Mouse (Mus musculus): ENCODE measurements around the gene Stau1. TPM values are rescaled to one million over a fixed set of nuclear protein-coding genes. Genes with fewer than 3 reads are reported as not detected.

The Stau1 gene
- total RNA-seq, 2 experiments from 2014 or later: 48.4 to 51.3 TPM

GRCm38 (mm10) chr2:166995021-166995795 is 891 bp downstream of the Stau1 start:
- ATAC-seq (replicated peaks; ENCODE audit: low FRiP score, low TSS enrichment, poor library complexity, severe bottlenecking): peak; percentile 73

GRCm38 (mm10) chr2:166991945-166992344 is 4.2 kb downstream of the Stau1 start:
- no peak for ATAC-seq (replicated peaks; ENCODE audit: low FRiP score, low TSS enrichment, poor library complexity, severe bottlenecking)

GRCm38 (mm10) chr2:166990861-166991260 is 5.2 kb downstream of the Stau1 start:
- 0 out of 2 replicates have a peak, but pooled peaks have one; percentile 15 for ATAC-seq (replicated peaks; ENCODE audit: low FRiP score, low TSS enrichment, poor library complexity, severe bottlenecking)

- no peak for ATAC-seq (replicated peaks; ENCODE audit: low FRiP score, low TSS enrichment, poor library complexity, severe bottlenecking)
Measured at GRCm38 (mm10) chr2:166983351-166983894, 12.7 kb downstream of the Stau1 start.

- no peak for ATAC-seq (replicated peaks; ENCODE audit: low FRiP score, low TSS enrichment, poor library complexity, severe bottlenecking)
Measured at GRCm38 (mm10) chr2:166980161-166980560, 15.9 kb downstream of the Stau1 start.

- ATAC-seq (replicated peaks; ENCODE audit: low FRiP score, low TSS enrichment, poor library complexity, severe bottlenecking): peak; percentile 60
Measured at GRCm38 (mm10) chr2:166977490-166977889, 18.6 kb downstream of the Stau1 start.

GRCm38 (mm10) chr2:166976356-166976755 is 19.7 kb downstream of the Stau1 start:
- no peak for ATAC-seq (replicated peaks; ENCODE audit: low FRiP score, low TSS enrichment, poor library complexity, severe bottlenecking)

- peak; percentile 38; the same call in 1 of the 2 replicates for ATAC-seq (replicated peaks; ENCODE audit: low FRiP score, low TSS enrichment, poor library complexity, severe bottlenecking)
Measured at GRCm38 (mm10) chr2:166974177-166974872, 21.8 kb downstream of the Stau1 start.

GRCm38 (mm10) chr2:166973153-166973552 is 22.9 kb downstream of the Stau1 start:
- ATAC-seq (replicated peaks; ENCODE audit: low FRiP score, low TSS enrichment, poor library complexity, severe bottlenecking): no peak

- ATAC-seq (replicated peaks; ENCODE audit: low FRiP score, low TSS enrichment, poor library complexity, severe bottlenecking): no peak
Measured at GRCm38 (mm10) chr2:166964773-166965172, 31.3 kb downstream of the Stau1 start.

- no peak for ATAC-seq (replicated peaks; ENCODE audit: low FRiP score, low TSS enrichment, poor library complexity, severe bottlenecking)
Measured at GRCm38 (mm10) chr2:166963257-166963656, 32.8 kb downstream of the Stau1 start.

- ATAC-seq (replicated peaks; ENCODE audit: low FRiP score, low TSS enrichment, poor library complexity, severe bottlenecking): no peak
Measured at GRCm38 (mm10) chr2:166960648-166961330, 35.3 kb downstream of the Stau1 start.

- ATAC-seq (replicated peaks; ENCODE audit: low FRiP score, low TSS enrichment, poor library complexity, severe bottlenecking): peak; percentile 50; the same call in 1 of the 2 replicates
Measured at GRCm38 (mm10) chr2:166956805-166957204, 39.3 kb downstream of the Stau1 start.

GRCm38 (mm10) chr2:166952151-166952550 is 43.9 kb downstream of the Stau1 start:
- ATAC-seq (replicated peaks; ENCODE audit: low FRiP score, low TSS enrichment, poor library complexity, severe bottlenecking): no peak

GRCm38 (mm10) chr2:166950853-166951648 is 45.0 kb downstream of the Stau1 start:
- ATAC-seq (replicated peaks; ENCODE audit: low FRiP score, low TSS enrichment, poor library complexity, severe bottlenecking): no peak

- no peak for ATAC-seq (replicated peaks; ENCODE audit: low FRiP score, low TSS enrichment, poor library complexity, severe bottlenecking)
Measured at GRCm38 (mm10) chr2:166948936-166949335, 47.2 kb downstream of the Stau1 start.

GRCm38 (mm10) chr2:166948246-166948645 is 47.9 kb downstream of the Stau1 start:
- ATAC-seq (replicated peaks; ENCODE audit: low FRiP score, low TSS enrichment, poor library complexity, severe bottlenecking): no peak

GRCm38 (mm10) chr2:166945456-166945855 is 50.6 kb downstream of the Stau1 start:
- ATAC-seq (replicated peaks; ENCODE audit: low FRiP score, low TSS enrichment, poor library complexity, severe bottlenecking): peak; percentile 49

GRCm38 (mm10) chr2:166944346-166944745 is 51.8 kb downstream of the Stau1 start:
- ATAC-seq (replicated peaks; ENCODE audit: low FRiP score, low TSS enrichment, poor library complexity, severe bottlenecking): no peak

Data from megakaryocyte-erythroid progenitor cell, adult 5-6 weeks (primary cell).